Mouse (Mus musculus): ENCODE data around the gene Ugt1a10. TPM values are rescaled to one million over a fixed set of nuclear protein-coding genes. Genes with fewer than 3 reads are reported as not detected.
"Not testable (repeated sequence)": the region's sequence is repeated elsewhere in the genome, so short reads cannot be mapped to it uniquely, and the experiment has no call there.

Gene Ugt1a10
- total RNA-seq (2021), result not detected

DNA sequence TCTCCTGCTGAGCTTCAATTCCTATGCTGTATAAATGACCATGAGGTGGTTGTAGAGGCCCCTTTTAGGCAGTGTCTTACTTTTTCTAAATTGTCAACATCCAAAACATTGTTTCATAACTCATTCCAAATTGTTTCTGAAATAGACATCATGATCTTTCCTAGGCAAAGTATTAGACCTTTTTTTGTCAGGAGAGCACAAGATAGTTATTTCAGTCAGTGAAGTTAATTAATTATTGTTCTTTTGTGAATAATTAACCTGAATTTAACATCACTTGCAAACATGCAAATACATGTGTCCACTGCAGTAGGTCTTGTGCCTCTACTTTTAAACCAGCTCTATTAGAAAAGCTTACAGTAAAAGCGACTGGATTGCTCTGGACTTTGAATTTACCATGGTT, at the start of gene Ugt1a10:
TSS of gene Ugt1a10 (plus strand) at position 301 of the 400 bp plus-strand sequence.
- no peak for DNase-seq (ENCODE audit: low spot score in 2 of 2)
- intact Hi-C loops (cut with DNase I), result no loop called here

GRCm38 (mm10) chr1:88007692-88008210, 47.4 kb upstream of the Ugt1a10 start:
- intact Hi-C loops (cut with DNase I), result loop anchor here (10.0 kb wide), 1 partner anchor 137 kb away; no protein-coding TSS in a partner anchor
- no peak for DNase-seq (ENCODE audit: low spot score in 2 of 2)

DNA sequence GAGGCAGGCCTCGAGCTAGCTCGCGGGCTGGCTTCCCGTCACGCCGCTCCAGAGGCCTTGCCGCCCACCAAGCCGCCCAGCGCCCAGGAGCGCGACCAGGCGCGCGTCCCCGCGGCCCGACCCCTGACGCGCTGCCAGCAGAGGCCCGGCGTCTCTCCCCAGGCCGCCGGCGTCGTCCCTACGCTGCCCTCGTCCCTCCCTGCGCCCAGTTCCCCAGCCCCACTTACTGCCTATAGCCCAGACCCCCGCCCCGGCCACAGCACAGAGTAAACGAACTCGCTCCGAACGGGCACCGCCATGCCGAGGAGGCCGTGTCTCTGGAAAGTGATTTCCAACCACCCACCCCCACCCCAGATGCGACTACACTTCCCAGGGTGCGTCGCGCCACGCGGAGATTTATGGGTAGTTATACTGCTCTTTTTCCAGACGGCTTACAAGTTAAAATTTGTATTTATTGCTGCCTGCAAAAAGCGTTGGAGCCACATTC, 46.9 kb upstream of the Ugt1a10 start, which contains the start of gene Usp40:
TSS of gene Usp40 (minus strand) at position 341 of the 487 bp plus-strand sequence.
- intact Hi-C loops (cut with DNase I), result loop anchor here (10.0 kb wide), 1 partner anchor 137 kb away; no protein-coding TSS in a partner anchor
- peak; percentile 88 to 89 for DNase-seq (ENCODE audit: low spot score in 2 of 2)

DNA sequence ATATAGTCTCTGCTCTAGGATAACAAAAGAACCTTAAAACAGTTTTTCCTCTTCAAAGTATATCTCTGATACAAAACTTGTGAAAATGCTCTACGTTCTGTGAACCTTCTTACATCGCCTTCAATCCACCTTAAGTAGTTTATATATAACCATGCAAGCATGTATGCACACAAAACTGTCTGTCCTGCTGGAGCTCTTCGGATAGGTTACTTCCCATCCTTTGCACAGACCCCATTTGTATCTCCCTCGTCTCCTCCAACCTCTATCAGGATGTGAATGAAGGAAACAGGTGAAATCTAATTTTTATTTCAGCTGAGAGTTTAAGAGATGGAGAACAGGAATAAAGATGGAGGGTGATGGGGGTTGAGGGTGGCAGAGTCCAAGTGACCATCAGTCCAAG, 46.5 kb upstream of the Ugt1a10 start:
- DNase-seq (ENCODE audit: low spot score in 2 of 2), result no peak
- intact Hi-C loops (cut with DNase I), result loop anchor here (10.0 kb wide), 1 partner anchor 136 kb away; no protein-coding TSS in a partner anchor

- no peak for DNase-seq (ENCODE audit: low spot score in 2 of 2)
- intact Hi-C loops (cut with DNase I), result loop anchor here (10.0 kb wide), 1 partner anchor 135 kb away; no protein-coding TSS in a partner anchor
Measured at GRCm38 (mm10) chr1:88009521-88009920, 45.7 kb upstream of the Ugt1a10 start.

GRCm38 (mm10) chr1:88013726-88014125, 41.5 kb upstream of the Ugt1a10 start:
- no peak for DNase-seq (ENCODE audit: low spot score in 2 of 2)
- intact Hi-C loops (cut with DNase I), result no loop called here

GRCm38 (mm10) chr1:88014194-88014593, 41.0 kb upstream of the Ugt1a10 start:
- no peak for DNase-seq (ENCODE audit: low spot score in 2 of 2)
- intact Hi-C loops (cut with DNase I), result no loop called here

- intact Hi-C loops (cut with DNase I), result no loop called here
- no peak for DNase-seq (ENCODE audit: low spot score in 2 of 2)
Measured at GRCm38 (mm10) chr1:88014671-88015070, 40.5 kb upstream of the Ugt1a10 start.

- DNase-seq (ENCODE audit: low spot score in 2 of 2), result no peak
- intact Hi-C loops (cut with DNase I), result no loop called here
Measured at GRCm38 (mm10) chr1:88015371-88015770, 39.8 kb upstream of the Ugt1a10 start.

DNA sequence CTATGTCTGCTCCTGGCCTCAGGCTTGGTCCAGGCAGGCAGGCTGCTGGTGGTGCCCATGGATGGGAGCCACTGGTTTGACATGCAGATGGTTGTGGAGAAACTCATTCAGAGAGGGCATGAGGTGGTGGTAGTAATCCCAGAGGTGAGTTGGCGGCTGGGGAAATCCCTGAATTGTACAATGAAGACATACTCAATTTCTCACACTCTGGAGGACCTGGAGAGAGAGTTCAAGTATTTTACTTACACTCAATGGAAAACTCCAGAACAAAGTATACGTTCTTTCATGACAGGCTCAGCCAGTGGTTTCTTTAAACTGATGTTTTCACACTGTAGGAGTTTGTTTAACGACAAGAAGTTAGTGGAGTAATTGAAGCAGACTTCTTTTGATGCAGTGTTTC, 29.9 kb upstream of the Ugt1a10 start:
- intact Hi-C loops (cut with DNase I); DNase-seq (ENCODE audit: low spot score in 2 of 2): not testable (repeated sequence)

DNA sequence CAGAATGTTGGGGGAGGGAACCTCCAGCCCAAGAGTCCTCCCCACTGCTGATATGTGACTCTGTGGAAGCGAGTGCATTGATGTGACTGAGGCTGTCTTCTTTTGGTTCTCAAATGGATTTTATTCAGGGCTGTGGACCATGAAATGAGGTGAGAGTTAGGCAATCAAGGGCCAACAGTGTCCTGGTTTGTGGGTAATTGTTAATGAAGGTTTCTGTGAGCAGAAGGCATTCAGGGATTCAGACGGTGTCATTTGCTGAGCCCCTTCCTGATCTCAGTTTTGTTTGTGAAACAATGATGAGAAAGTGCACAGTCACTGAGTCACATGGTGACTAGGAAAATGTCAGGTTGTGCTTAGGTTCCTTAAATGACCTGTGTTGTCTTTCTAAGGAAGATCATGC, 12.1 kb upstream of the Ugt1a10 start:
- intact Hi-C loops (cut with DNase I); DNase-seq (ENCODE audit: low spot score in 2 of 2): not testable (repeated sequence)

- DNase-seq (ENCODE audit: low spot score in 2 of 2); intact Hi-C loops (cut with DNase I): not testable (repeated sequence)
Measured at GRCm38 (mm10) chr1:88044832-88045437, 10.3 kb upstream of the Ugt1a10 start.

DNA sequence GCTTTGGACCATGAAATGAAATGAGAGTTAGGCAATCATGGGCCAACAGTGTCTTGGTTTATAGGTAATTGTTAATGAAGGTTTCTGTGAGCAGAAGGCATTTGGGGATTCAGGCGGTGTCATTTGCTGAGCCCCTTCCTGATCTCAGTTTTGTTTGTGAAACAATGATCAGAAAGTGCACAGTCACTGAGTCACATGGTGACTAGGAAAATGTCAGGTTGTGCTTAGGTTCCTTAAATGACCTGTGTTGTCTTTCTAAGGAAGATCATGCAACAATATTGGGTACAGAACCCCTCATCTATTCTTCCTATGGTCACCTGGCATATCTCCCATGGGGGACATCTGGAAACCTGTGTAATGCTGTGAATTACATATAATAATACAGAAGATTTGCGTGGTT, 7.8 kb upstream of the Ugt1a10 start:
- intact Hi-C loops (cut with DNase I); DNase-seq (ENCODE audit: low spot score in 2 of 2): not testable (repeated sequence)

DNA sequence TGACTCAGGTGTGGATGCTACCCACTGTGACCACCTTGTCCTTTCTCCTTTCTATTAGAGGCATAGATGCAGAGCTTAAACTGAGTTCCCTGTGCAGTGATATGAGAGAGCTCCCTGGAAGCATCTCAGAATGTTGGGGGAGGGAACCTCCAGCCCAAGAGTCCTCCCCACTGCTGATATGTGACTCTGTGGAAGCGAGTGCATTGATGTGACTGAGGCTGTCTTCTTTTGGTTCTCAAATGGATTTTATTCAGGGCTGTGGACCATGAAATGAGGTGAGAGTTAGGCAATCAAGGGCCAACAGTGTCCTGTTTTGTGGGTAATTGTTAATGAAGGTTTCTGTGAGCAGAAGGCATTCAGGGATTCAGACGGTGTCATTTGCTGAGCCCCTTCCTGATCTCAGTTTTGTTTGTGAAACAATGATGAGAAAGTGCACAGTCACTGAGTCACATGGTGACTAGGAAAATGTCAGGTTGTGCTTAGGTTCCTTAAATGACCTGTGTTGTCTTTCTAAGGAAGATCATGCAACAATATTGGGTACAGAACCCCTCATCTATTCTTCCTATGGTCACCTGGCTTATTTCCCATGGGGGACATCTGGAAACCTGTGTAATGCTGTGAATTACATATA, 11.4 kb downstream of the Ugt1a10 start:
- DNase-seq (ENCODE audit: low spot score in 2 of 2); intact Hi-C loops (cut with DNase I): not testable (repeated sequence)

- intact Hi-C loops (cut with DNase I), result no loop called here
- DNase-seq (ENCODE audit: low spot score in 2 of 2), result no peak
Measured at GRCm38 (mm10) chr1:88070495-88070894, 15.3 kb downstream of the Ugt1a10 start, which contains the start of gene Ugt1a9. Ugt1a9 (plus strand) TSS chr1:88070800.

DNA sequence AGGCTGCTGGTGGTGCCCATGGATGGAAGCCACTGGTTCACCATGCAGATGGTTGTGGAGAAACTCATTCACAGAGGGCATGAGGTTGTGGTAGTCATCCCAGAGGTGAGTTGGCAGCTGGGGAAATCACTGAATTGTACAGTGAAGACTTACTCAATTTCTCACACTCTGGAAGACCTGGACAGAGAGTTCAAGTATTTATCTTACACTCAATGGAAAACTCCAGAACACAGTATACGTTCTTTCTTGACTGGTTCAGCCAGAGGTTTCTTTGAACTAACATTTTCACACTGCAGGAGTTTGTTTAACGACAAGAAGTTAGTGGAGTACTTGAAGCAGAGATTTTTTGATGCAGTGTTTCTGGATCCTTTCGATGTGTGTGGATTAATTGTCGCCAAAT, 15.7 kb downstream of the Ugt1a10 start:
- intact Hi-C loops (cut with DNase I), result no loop called here
- no peak for DNase-seq (ENCODE audit: low spot score in 2 of 2)

DNA sequence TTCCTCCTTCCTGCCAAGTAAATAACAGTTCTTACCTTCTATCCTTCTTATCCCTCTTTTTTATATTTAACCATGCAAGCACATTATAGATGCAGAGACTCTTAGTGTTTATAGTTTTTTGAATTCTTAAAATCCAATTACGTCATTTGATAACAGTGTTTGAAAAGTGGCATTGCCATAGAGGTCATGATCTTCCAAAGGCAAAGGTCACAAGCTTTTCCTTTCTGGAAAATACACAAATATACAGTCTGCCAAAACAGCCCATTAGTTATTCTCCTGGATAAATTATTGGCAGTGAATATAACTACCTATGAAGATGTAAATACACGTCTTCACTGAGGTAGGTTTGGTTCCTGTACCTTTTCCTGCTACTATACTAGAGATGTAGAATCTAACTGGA, 19.3 kb downstream of the Ugt1a10 start:
- intact Hi-C loops (cut with DNase I), result no loop called here
- no peak for DNase-seq (ENCODE audit: low spot score in 2 of 2)

GRCm38 (mm10) chr1:88077128-88077527, 21.9 kb downstream of the Ugt1a10 start:
- intact Hi-C loops (cut with DNase I), result no loop called here

GRCm38 (mm10) chr1:88081670-88082069, 26.5 kb downstream of the Ugt1a10 start:
- no peak for DNase-seq (ENCODE audit: low spot score in 2 of 2)
- intact Hi-C loops (cut with DNase I), result no loop called here

More at GRCm38 (mm10) chr1:88077128-88077527, 21.9 kb downstream of the Ugt1a10 start:
- no peak for DNase-seq (ENCODE audit: low spot score in 2 of 2)

DNA sequence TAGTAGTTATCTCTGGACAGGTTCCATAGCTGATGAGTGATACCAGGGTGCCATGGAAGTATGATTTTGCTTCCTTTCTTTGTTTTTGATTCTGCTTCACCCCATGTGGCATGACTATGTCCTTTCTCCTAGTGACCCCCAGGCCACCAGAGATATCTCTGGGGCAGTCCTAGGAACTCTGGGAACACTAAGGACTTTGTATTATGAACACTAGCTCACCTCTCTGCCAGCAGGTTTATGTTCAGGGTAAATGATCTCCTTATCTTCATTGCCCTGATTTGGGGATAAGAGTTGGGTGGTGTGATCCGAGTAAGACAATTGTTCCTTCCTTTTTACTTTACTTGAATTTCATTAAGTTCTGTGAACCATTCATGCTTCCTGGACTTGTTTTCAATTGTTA, 30.9 kb downstream of the Ugt1a10 start:
- no peak for DNase-seq (ENCODE audit: low spot score in 2 of 2)
- intact Hi-C loops (cut with DNase I), result no loop called here

- intact Hi-C loops (cut with DNase I), result no loop called here
- no peak for DNase-seq (ENCODE audit: low spot score in 2 of 2)
Measured at GRCm38 (mm10) chr1:88087513-88087912, 32.3 kb downstream of the Ugt1a10 start, which contains the start of gene Ugt1a8. Ugt1a8 (plus strand) TSS chr1:88087813.

Data from left cerebral cortex, postnatal 36 days (tissue).